Mouse (Mus musculus) telencephalon, adult 2 months (tissue): ENCODE measurements around the gene Pgpep1.
A peak's percentile ranks its signal among the peaks of the same experiment; 100 is the strongest.

Experiments
- DNase-seq: peaks from one replicate; pipeline ENCODE4 v3.0.0-alpha.2; 2011; ENCODE audit warnings: low read depth, low spot score

The Pgpep1 gene

GRCm38 (mm10) chr8:70660273-70660725, at the start of gene Pgpep1:
Pgpep1 (minus strand) TSS chr8:70660388.
- no peak for DNase-seq

- no peak for DNase-seq
Observed at GRCm38 (mm10) chr8:70709794-70710193, 49.6 kb upstream of the Pgpep1 start.

- DNase-seq = no peak
Observed at GRCm38 (mm10) chr8:70708281-70708680, 48.1 kb upstream of the Pgpep1 start.

- DNase-seq = no peak
Observed at GRCm38 (mm10) chr8:70703287-70703686, 43.1 kb upstream of the Pgpep1 start, which contains the start of gene Iqcn. Iqcn (plus strand) TSS chr8:70703457.

GRCm38 (mm10) chr8:70702842-70703182, 42.6 kb upstream of the Pgpep1 start:
- DNase-seq = no peak

GRCm38 (mm10) chr8:70701982-70702841, 42.0 kb upstream of the Pgpep1 start:
- no peak for DNase-seq

- DNase-seq = no peak
Observed at GRCm38 (mm10) chr8:70701048-70701981, 41.1 kb upstream of the Pgpep1 start.

GRCm38 (mm10) chr8:70700555-70700922, 40.4 kb upstream of the Pgpep1 start:
- peak; percentile 88 for DNase-seq

- DNase-seq = no peak
Observed at GRCm38 (mm10) chr8:70699834-70700554, 39.8 kb upstream of the Pgpep1 start.

- no peak for DNase-seq
Observed at GRCm38 (mm10) chr8:70699116-70699833, 39.1 kb upstream of the Pgpep1 start.

GRCm38 (mm10) chr8:70698310-70699109, 38.3 kb upstream of the Pgpep1 start, which contains the start of gene Jund:
Jund (plus strand) TSS chr8:70698949.
- DNase-seq = peak; percentile 97

GRCm38 (mm10) chr8:70697366-70698250, 37.4 kb upstream of the Pgpep1 start:
- DNase-seq = no peak

- no peak for DNase-seq
Observed at GRCm38 (mm10) chr8:70696946-70697345, 36.8 kb upstream of the Pgpep1 start.

GRCm38 (mm10) chr8:70696019-70696885, 36.1 kb upstream of the Pgpep1 start:
- no peak for DNase-seq

GRCm38 (mm10) chr8:70695318-70696018, 35.3 kb upstream of the Pgpep1 start:
- no peak for DNase-seq

GRCm38 (mm10) chr8:70693636-70694035, 33.4 kb upstream of the Pgpep1 start:
- DNase-seq = no peak

- no peak for DNase-seq
Observed at GRCm38 (mm10) chr8:70691727-70692231, 31.6 kb upstream of the Pgpep1 start.
